Mouse (Mus musculus) CH12.LX (cell line): ENCODE measurements around the gene Rap2b. TPM values are rescaled to one million over a fixed set of nuclear protein-coding genes. Genes with fewer than 3 reads are reported as not detected.

Source experiments
- DNase-seq: peaks from one replicate; pipeline ENCODE4 v3.0.0-alpha.2; 2013; ENCODE audit errors: extremely low read depth
- H3K27ac ChIP-seq: 2 replicates; pipeline ENCODE4 v1.5.1; 2012; ENCODE audit warnings: low read depth, mild to moderate bottlenecking, control low read depth, moderate library complexity; ENCODE audit not compliant: insufficient read depth
- H3K27me3 ChIP-seq: replicated peaks from 2 replicates; pipeline ENCODE3; 2012; ENCODE audit warnings: inconsistent platforms
- H3K36me3 ChIP-seq, 2 experiments: replicated peaks in 1 of 2; 2 replicates each; pipeline versions ENCODE3 to v1.6.1; 2012; ENCODE audit warnings: inconsistent platforms in 1 of 2, low read length in 1 of 2, mild to moderate bottlenecking in 1 of 2, mixed read lengths in 1 of 2, moderate library complexity in 1 of 2; ENCODE audit not compliant: control insufficient read depth in 1 of 2, insufficient read depth in 1 of 2
- H3K4me1 ChIP-seq, 2 experiments: 2 replicates each; pipeline ENCODE4 v1.6.1; 2012; ENCODE audit warnings: inconsistent platforms in 1 of 2, moderate library complexity in 1 of 2; ENCODE audit not compliant: insufficient read depth in 2 of 2, control insufficient read depth in 1 of 2
- H3K4me2 ChIP-seq: 2 replicates; pipeline ENCODE4 v1.6.1; 2012; ENCODE audit warnings: low read depth, mild to moderate bottlenecking, control low read depth; ENCODE audit not compliant: poor library complexity, insufficient read depth, severe bottlenecking
- H3K4me3 ChIP-seq, 3 experiments: fragments of 150-350 bp in 1 of 3; sonication (generic) in 1 of 3; replicated peaks in 1 of 3; 2 replicates each; pipeline versions ENCODE3 to v1.5.1; 2011 to 2012; ENCODE audit warnings: low read depth in 2 of 3, low read length in 2 of 3, mild to moderate bottlenecking in 2 of 3, moderate library complexity in 2 of 3, control low read depth in 1 of 3, improper control_type of control experiment in 1 of 3, inconsistent platforms in 1 of 3, mixed read lengths in 1 of 3; ENCODE audit not compliant: poor library complexity in 1 of 3
- H3K79me2 ChIP-seq: replicated peaks from 2 replicates; pipeline ENCODE4 v1.6.1; 2012; ENCODE audit warnings: mild to moderate bottlenecking, moderate library complexity; ENCODE audit not compliant: control insufficient read depth, poor library complexity, insufficient read depth, severe bottlenecking; ENCODE audit errors: extremely low read depth
- H3K9ac ChIP-seq: 2 replicates; pipeline ENCODE4 v1.6.1; 2012; ENCODE audit warnings: low read depth, mild to moderate bottlenecking, control low read depth, moderate library complexity; ENCODE audit not compliant: insufficient read depth
- H3K9me3 ChIP-seq: replicated peaks from 2 replicates; pipeline ENCODE3; 2012; ENCODE audit warnings: low read length, inconsistent platforms, mixed read lengths
- BHLHE40 ChIP-seq: IDR thresholded peaks from 2 replicates; pipeline ENCODE4 v1.6.1; 2011; ENCODE audit warnings: mild to moderate bottlenecking, low read depth, low read length, improper control_type of control experiment
- CTCF ChIP-seq, 2 experiments: IDR thresholded peaks in 1 of 2; conservative IDR thresholded peaks in 1 of 2; 2 replicates each; pipeline ENCODE4 v1.5.1; 2011 to 2012; ENCODE audit warnings: low read depth in 2 of 2, low read length in 2 of 2, improper control_type of control experiment in 1 of 2, inconsistent platforms in 1 of 2, mild to moderate bottlenecking in 1 of 2, moderate library complexity in 1 of 2
- E2F4 ChIP-seq: IDR thresholded peaks from 2 replicates; pipeline ENCODE4 v1.6.1; 2011; ENCODE audit warnings: low read depth, low read length, improper control_type of control experiment; ENCODE audit not compliant: insufficient replicate concordance
- ELF1 ChIP-seq: IDR thresholded peaks from 2 replicates; pipeline ENCODE4 v1.6.1; 2014; ENCODE audit warnings: low read depth, mild to moderate bottlenecking, inconsistent platforms, low read length, improper control_type of control experiment
- IRF4 ChIP-seq: IDR thresholded peaks from 2 replicates; pipeline ENCODE4 v1.6.1; 2014; ENCODE audit warnings: low read depth, mild to moderate bottlenecking, inconsistent platforms, low read length, improper control_type of control experiment
- JUN ChIP-seq: IDR thresholded peaks from 2 replicates; pipeline ENCODE4 v1.6.1; 2011; ENCODE audit warnings: low read depth, mild to moderate bottlenecking, low read length, improper control_type of control experiment, moderate library complexity; ENCODE audit not compliant: insufficient read depth
- NELFE ChIP-seq: IDR thresholded peaks from 2 replicates; pipeline ENCODE4 v1.6.1; 2011; ENCODE audit warnings: low read depth, low read length, improper control_type of control experiment
- NRF1 ChIP-seq: IDR thresholded peaks from 2 replicates; pipeline ENCODE4 v1.6.1; 2014; ENCODE audit warnings: low read depth, mild to moderate bottlenecking, inconsistent platforms, low read length, improper control_type of control experiment, moderate library complexity
- PAX5 ChIP-seq: IDR thresholded peaks from 2 replicates; pipeline ENCODE4 v1.6.1; 2012; ENCODE audit warnings: low read length, inconsistent platforms, mixed read lengths
- POLR2A ChIP-seq: IDR thresholded peaks from 2 replicates; pipeline ENCODE4 v1.6.1; 2011; ENCODE audit warnings: low read depth, mild to moderate bottlenecking, improper control_type of control experiment, low read length
- POLR2AphosphoS2 ChIP-seq: IDR thresholded peaks from 2 replicates; pipeline ENCODE4 v1.6.1; 2011; ENCODE audit warnings: low read depth, low read length, improper control_type of control experiment
- RCOR1 ChIP-seq: conservative IDR thresholded peaks from 2 replicates; pipeline ENCODE4 v1.6.1; 2012; ENCODE audit warnings: low read depth, mild to moderate bottlenecking, inconsistent platforms, low read length, improper control_type of control experiment
- SIN3A ChIP-seq: IDR thresholded peaks from 2 replicates; pipeline ENCODE4 v1.6.1; 2012; ENCODE audit warnings: low read length, improper control_type of control experiment, inconsistent platforms
- SMC3 ChIP-seq: IDR thresholded peaks from 2 replicates; pipeline ENCODE4 v1.6.1; 2011; ENCODE audit warnings: low read depth, low read length, improper control_type of control experiment
- TBP ChIP-seq: conservative IDR thresholded peaks from 2 replicates; pipeline ENCODE4 v1.6.1; 2011; ENCODE audit warnings: low read depth, low read length, improper control_type of control experiment
- TCF12 ChIP-seq: IDR thresholded peaks from 2 replicates; pipeline ENCODE4 v1.6.1; 2014; ENCODE audit warnings: low read depth, mild to moderate bottlenecking, inconsistent platforms, low read length, improper control_type of control experiment
- UBTF ChIP-seq: IDR thresholded peaks from 2 replicates; pipeline ENCODE4 v1.6.1; 2012; ENCODE audit warnings: low read depth, mild to moderate bottlenecking, inconsistent platforms, low read length, improper control_type of control experiment, moderate library complexity
- USF2 ChIP-seq: conservative IDR thresholded peaks from 2 replicates; pipeline ENCODE4 v1.6.1; 2011; ENCODE audit warnings: low read depth, low read length, improper control_type of control experiment
- ZKSCAN1 ChIP-seq: IDR thresholded peaks from 2 replicates; pipeline ENCODE4 v1.6.1; 2012; ENCODE audit warnings: low read depth, inconsistent platforms, low read length, improper control_type of control experiment, borderline replicate concordance
- ZMIZ1 ChIP-seq: IDR thresholded peaks from 2 replicates; pipeline ENCODE4 v1.6.1; 2012; ENCODE audit warnings: low read depth, mild to moderate bottlenecking, inconsistent platforms, low read length, improper control_type of control experiment
- ZNF384 ChIP-seq: IDR thresholded peaks from 2 replicates; pipeline ENCODE4 v1.6.1; 2012; ENCODE audit warnings: low read depth, low read length, improper control_type of control experiment, inconsistent platforms
- dilution Hi-C: fragments of 300-500 bp; cut with MboI; formaldehyde crosslinking; loops from 2 replicates; pipeline ENCODE4 v1.14.3; 2020; ENCODE audit warnings: low sequenced_read_pairs; ENCODE audit not compliant: extremely low pct_unique_long_range_greater_than_20kb, extremely low pct_ligation_motif_present
- in situ Hi-C: fragments of 300-500 bp; cut with MboI; formaldehyde crosslinking; loops from 3 replicates; pipeline ENCODE4 v1.14.3; 2019; ENCODE audit warnings: low sequenced_read_pairs, low pct_ligation_motif_present, low pct_unique_long_range_greater_than_20kb, mixed read lengths
- polyA plus RNA-seq: library from polyadenylated mRNA; unstranded; fragments of >175 nt; gene quantifications from 2 replicates; pipeline ENCODE4 v1.2.1, GENCODE M21; 2012; ENCODE audit warnings: low read depth; ENCODE audit not compliant: insufficient read length
- total RNA-seq, 2 experiments: library from RNA; depleted of rRNA; stranded (reverse); fragments of 300-350 nt in 1 of 2; fragments of >200 nt in 1 of 2; gene quantifications; 2 replicates each; pipeline ENCODE4 v1.2.3; 2012 to 2014

The Rap2b gene
- total and polyA plus RNA-seq, 3 experiments, result not detected

DNA sequence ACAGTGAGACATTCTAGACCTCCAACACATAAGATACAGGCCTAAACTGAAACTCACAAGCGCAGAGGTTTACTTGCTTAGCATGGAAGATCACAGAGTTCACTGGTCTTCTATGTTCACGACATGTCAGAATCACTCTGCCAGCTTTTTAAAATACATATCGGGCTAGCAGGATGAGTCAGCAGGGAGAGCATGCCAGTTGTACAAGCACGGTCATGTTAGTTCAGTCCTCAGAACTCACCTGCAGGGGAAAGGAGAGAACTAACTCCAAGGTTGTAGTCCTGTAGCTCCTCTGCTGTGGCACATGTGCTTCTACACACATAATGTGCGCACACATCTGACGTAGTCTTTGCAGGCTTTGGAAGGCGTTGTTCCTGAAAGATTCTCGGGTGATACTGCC lies 14.6 kb downstream of the Rap2b start:
- no peak overlapping the region for H3K27ac ChIP-seq
- H3K9ac ChIP-seq, result no peak overlapping the region
- H3K4me1 ChIP-seq, result no peaks in the 10 kb centered on the region
- no peak overlapping the region for H3K4me3 ChIP-seq
- H3K9me3 ChIP-seq, result peaks cover 20% of the 10 kb centered on the region
- in situ Hi-C loops, result no loop called here
- no peak for DNase-seq
- H3K79me2 ChIP-seq, result no peaks in the 10 kb centered on the region
- TF ChIP-seq JUN (no peak), E2F4 (no peak)
- TF ChIP-seq, all 38 proteins: peak for 0
- dilution Hi-C loops, result no loop called here
- H3K4me2 ChIP-seq, result no peak overlapping the region
- no peaks in the 10 kb centered on the region for H3K36me3 ChIP-seq
- no peaks in the 10 kb centered on the region for H3K27me3 ChIP-seq

- in situ Hi-C loops, result no loop called here
- Histone ChIP-seq H3K4me1 (no peaks in the 10 kb centered on the region), H3K27ac (no peak overlapping the region), H3K4me3 (no peak overlapping the region), H3K9ac (no peak overlapping the region), H3K27me3 (no peaks in the 10 kb centered on the region), H3K9me3 (peaks cover 30% of the 10 kb centered on the region), H3K4me2 (no peak overlapping the region), H3K79me2 (no peaks in the 10 kb centered on the region), H3K36me3 (no peaks in the 10 kb centered on the region)
- TF ChIP-seq IRF4, result no peak
- TF ChIP-seq NRF1, result no peak
- no peak for TF ChIP-seq POLR2AphosphoS2
- TF ChIP-seq UBTF, result no peak
- TF ChIP-seq CTCF (conservative IDR thresholded peaks at IDR 0.05 in 1 of 2, IDR thresholded peaks at IDR 0.05 in 1 of 2; ENCODE audit: low read depth in 2 of 2, low read length in 2 of 2), result no peak
- no peak for DNase-seq
- dilution Hi-C loops, result no loop called here
Measured at GRCm38 (mm10) chr3:61386368-61386767, 24.9 kb downstream of the Rap2b start.

GRCm38 (mm10) chr3:61391564-61391963 lies 30.1 kb downstream of the Rap2b start:
- Histone ChIP-seq H3K4me3 (no peak overlapping the region), H3K9me3 (peaks cover 45% of the 10 kb centered on the region), H3K4me2 (no peak overlapping the region), H3K79me2 (no peaks in the 10 kb centered on the region), H3K4me1 (no peaks in the 10 kb centered on the region), H3K27ac (no peak overlapping the region), H3K27me3 (no peaks in the 10 kb centered on the region), H3K36me3 (no peaks in the 10 kb centered on the region), H3K9ac (no peak overlapping the region)
- dilution Hi-C loops, result no loop called here
- no peak for DNase-seq
- in situ Hi-C loops, result no loop called here
- TF ChIP-seq USF2 (no peak), SIN3A (no peak), TBP (no peak), TCF12 (no peak), E2F4 (no peak), NRF1 (no peak), NELFE (no peak), PAX5 (no peak), RCOR1 (no peak), BHLHE40 (no peak), POLR2AphosphoS2 (no peak), ZMIZ1 (no peak), ZNF384 (no peak), ZKSCAN1 (no peak), ELF1 (no peak), JUN (no peak), SMC3 (no peak), UBTF (no peak), POLR2A (no peak)
